Mouse (Mus musculus) myocyte (in vitro differentiated cells): ENCODE results near the gene Cep152.

Source experiments
- E2F4 ChIP-seq: IDR thresholded peaks from one replicate; pipeline ENCODE4 v1.6.1; 2011; ENCODE audit warnings: mild to moderate bottlenecking, control low read depth, moderate library complexity; ENCODE audit not compliant: insufficient read depth
- MAX ChIP-seq: IDR thresholded peaks from one replicate; pipeline ENCODE4 v1.6.1; 2011; ENCODE audit warnings: low read depth, mild to moderate bottlenecking, control low read depth
- POLR2A ChIP-seq: IDR thresholded peaks from one replicate; pipeline ENCODE4 v1.6.1; 2011; ENCODE audit warnings: low read depth, mild to moderate bottlenecking, control low read depth, moderate library complexity; ENCODE audit not compliant: insufficient read length
- TCF3 ChIP-seq: IDR thresholded peaks from one replicate; pipeline ENCODE4 v1.6.1; 2011; ENCODE audit warnings: low read depth, control low read depth; ENCODE audit not compliant: insufficient read length

DNA sequence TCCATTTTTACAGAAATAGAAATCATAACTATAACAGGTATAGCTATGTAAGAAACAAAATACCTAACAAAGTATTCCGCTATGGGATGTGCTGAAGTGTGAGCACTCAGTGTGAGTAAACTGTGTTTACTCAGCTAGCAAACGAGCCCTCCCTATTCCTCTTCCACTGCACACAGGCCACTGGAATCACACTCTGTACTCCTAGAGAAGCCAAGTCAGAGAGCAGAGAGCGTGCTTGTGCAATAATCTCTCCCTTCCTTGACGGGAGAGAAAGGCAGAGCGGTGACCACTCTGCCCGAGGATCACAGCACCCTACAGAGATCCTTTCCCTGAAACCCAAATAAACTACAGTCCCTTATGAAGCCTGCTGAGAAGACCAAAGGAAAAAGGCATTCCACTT lies 26.7 kb downstream of the Cep152 start:
- TF ChIP-seq POLR2A, result no peak
- TF ChIP-seq TCF3, result no peak
- TF ChIP-seq MAX, result no peak
- TF ChIP-seq E2F4, result no peak
